Mouse (Mus musculus) lung, postnatal 0 days (tissue): ENCODE results near the gene Polrmt. TPM values are rescaled to one million over a fixed set of nuclear protein-coding genes. Genes with fewer than 3 reads are reported as not detected.

Source experiments
- ATAC-seq: fragments of 200-750 bp; cut with Nextera tagmentation; 2 replicates; pipeline ENCODE4 v1.8.0; 2017; ENCODE audit warnings: moderate library complexity
- DNase-seq: peaks from one replicate; pipeline ENCODE4 v3.0.0-alpha.2; 2016; ENCODE audit warnings: low spot score
- H3K27ac ChIP-seq: fragments of 300-500 bp; sonication (generic); 2 replicates; pipeline ENCODE4 v1.5.1; 2014; ENCODE audit warnings: antibody characterized with exemption, mild to moderate bottlenecking, low read length, mixed read lengths
- H3K27me3 ChIP-seq: fragments of 300-500 bp; sonication (generic); replicated peaks from 2 replicates; pipeline ENCODE4 v1.6.1; 2014; ENCODE audit warnings: low read length, mixed read lengths; ENCODE audit not compliant: insufficient read depth
- H3K36me3 ChIP-seq: fragments of 300-500 bp; sonication (generic); 2 replicates; pipeline ENCODE4 v1.6.1; 2014; ENCODE audit warnings: low read length, mixed read lengths; ENCODE audit not compliant: insufficient read depth
- H3K4me1 ChIP-seq: fragments of 300-500 bp; sonication (generic); 2 replicates; pipeline ENCODE4 v1.6.1; 2014; ENCODE audit warnings: antibody characterized with exemption, low read depth, low read length, mixed read lengths; ENCODE audit not compliant: insufficient read depth
- H3K4me2 ChIP-seq: fragments of 300-500 bp; sonication (generic); replicated peaks from 2 replicates; pipeline ENCODE4 v1.6.1; 2014; ENCODE audit warnings: low read depth, mild to moderate bottlenecking, low read length, moderate library complexity, mixed read lengths
- H3K4me3 ChIP-seq: fragments of 300-500 bp; sonication (generic); 2 replicates; pipeline ENCODE4 v1.5.1; 2014; ENCODE audit warnings: low read depth, low read length
- H3K9ac ChIP-seq: fragments of 300-500 bp; sonication (generic); replicated peaks from 2 replicates; pipeline ENCODE4 v1.6.1; 2014; ENCODE audit warnings: low read depth, mild to moderate bottlenecking
- H3K9me3 ChIP-seq: fragments of 300-500 bp; sonication (generic); 2 replicates; pipeline ENCODE4 v1.6.1; 2016; ENCODE audit warnings: low read length, mixed read lengths
- CTCF ChIP-seq: IDR thresholded peaks from 2 replicates; pipeline ENCODE4 v1.5.1; 2016; ENCODE audit warnings: antibody characterized with exemption, mild to moderate bottlenecking
- EP300 ChIP-seq: IDR thresholded peaks from 2 replicates; pipeline ENCODE4 v1.6.1; 2016; ENCODE audit warnings: antibody characterized with exemption, mild to moderate bottlenecking, control low read depth
- WGBS: fragments of 180-500 bp; shearing (Covaris S2); extraction: QIAGEN DNeasy Blood & Tissue Kit; methylation state at CpG from one replicate; pipeline ENCODE4 v1.1.7; 2014; 5-methylcytosine and 5-hydroxymethylcytosine counted together
- polyA plus RNA-seq: library from polyadenylated mRNA; unstranded; fragments of >200 nt; fragmentation: Nextera tagmentation; extraction: Ambion mirVana; gene quantifications from 2 replicates; pipeline ENCODE4 v1.2.1, GENCODE M21; 2015

The Polrmt gene
- polyA plus RNA-seq, 1 experiment from 2014 or later, result 22.4 TPM

GRCm38 (mm10) chr10:79740863-79741262, 5.5 kb downstream of the Polrmt start:
- Histone ChIP-seq H3K27me3 (no peaks in the 10 kb centered on the region), H3K4me2 (no peak overlapping the region), H3K9me3 (peaks cover 11% of the 10 kb centered on the region), H3K36me3 (peaks cover 56% of the 10 kb centered on the region; the same call in 1 of the 2 replicates), H3K9ac (no peak overlapping the region), H3K27ac (no peak overlapping the region), H3K4me1 (no peaks in the 10 kb centered on the region), H3K4me3 (no peak overlapping the region)
- WGBS, result 79% methylated on average over 11 of the region's 11 CpGs
- ATAC-seq (no peak), DNase-seq (no peak)
- TF ChIP-seq EP300 (no peak), CTCF (0 out of 2 replicates have a peak, but pooled peaks have one; percentile 13)

GRCm38 (mm10) chr10:79739234-79739633, 7.1 kb downstream of the Polrmt start:
- H3K9ac ChIP-seq, result no peak overlapping the region
- no peak for TF ChIP-seq EP300
- no peak overlapping the region for H3K27ac ChIP-seq
- DNase-seq (no peak), ATAC-seq (no peak)
- WGBS, result 98% methylated on average over 28 of the region's 28 CpGs
- H3K4me3 ChIP-seq, result no peak overlapping the region
- H3K4me2 ChIP-seq, result no peak overlapping the region
- H3K9me3 ChIP-seq, result peaks cover 11% of the 10 kb centered on the region
- peaks cover 56% of the 10 kb centered on the region; the same call in 1 of the 2 replicates for H3K36me3 ChIP-seq
- no peaks in the 10 kb centered on the region for H3K27me3 ChIP-seq
- H3K4me1 ChIP-seq, result no peaks in the 10 kb centered on the region

GRCm38 (mm10) chr10:79738259-79738658, 8.1 kb downstream of the Polrmt start:
- TF ChIP-seq EP300 (no peak), CTCF (peak; percentile 59)
- DNase-seq (no peak), ATAC-seq (no peak)
- Histone ChIP-seq H3K4me2 (no peak overlapping the region), H3K4me3 (no peak overlapping the region), H3K27me3 (no peaks in the 10 kb centered on the region), H3K36me3 (peaks cover 56% of the 10 kb centered on the region; the same call in 1 of the 2 replicates), H3K4me1 (no peaks in the 10 kb centered on the region), H3K9ac (no peak overlapping the region), H3K9me3 (peaks cover 11% of the 10 kb centered on the region), H3K27ac (no peak overlapping the region)
- 95% methylated on average over 10 of the region's 10 CpGs for WGBS

DNA sequence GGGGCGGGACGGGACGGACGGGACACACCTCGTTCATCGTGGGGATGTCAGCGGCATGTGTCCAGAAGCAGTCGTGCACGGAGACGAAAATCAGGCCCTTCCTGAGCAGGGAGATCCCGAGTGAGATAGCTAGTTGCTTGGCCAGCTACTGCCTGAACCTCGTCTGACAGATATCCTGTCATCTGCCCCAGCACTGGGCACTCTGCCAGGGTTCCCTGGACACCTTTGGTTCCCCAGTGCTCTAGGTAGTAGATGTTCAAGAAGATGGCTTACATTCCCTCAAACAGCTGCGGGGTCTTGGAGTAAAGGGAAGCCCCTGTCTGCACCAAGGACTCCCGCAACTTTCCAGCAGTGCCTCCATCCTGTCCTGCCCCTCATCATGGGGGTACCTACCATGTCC, 9.7 kb downstream of the Polrmt start:
- H3K4me1 ChIP-seq, result no peaks in the 10 kb centered on the region
- no peak overlapping the region for H3K27ac ChIP-seq
- H3K36me3 ChIP-seq, result peaks cover 50% of the 10 kb centered on the region; the same call in 1 of the 2 replicates
- ATAC-seq, result no peak
- H3K27me3 ChIP-seq, result no peaks in the 10 kb centered on the region
- 67% methylated on average over 13 of the region's 14 CpGs for whole genome bisulfite sequencing
- TF ChIP-seq CTCF (no peak), EP300 (no peak)
- H3K4me3 ChIP-seq, result no peak overlapping the region
- peaks cover 11% of the 10 kb centered on the region for H3K9me3 ChIP-seq
- H3K4me2 ChIP-seq, result no peak overlapping the region
- no peak overlapping the region for H3K9ac ChIP-seq
- DNase-seq, result no peak

GRCm38 (mm10) chr10:79735361-79735760, 11.0 kb downstream of the Polrmt start:
- WGBS, result 38% methylated on average over 43 of the region's 52 CpGs
- no peak overlapping the region for H3K4me2 ChIP-seq

DNA sequence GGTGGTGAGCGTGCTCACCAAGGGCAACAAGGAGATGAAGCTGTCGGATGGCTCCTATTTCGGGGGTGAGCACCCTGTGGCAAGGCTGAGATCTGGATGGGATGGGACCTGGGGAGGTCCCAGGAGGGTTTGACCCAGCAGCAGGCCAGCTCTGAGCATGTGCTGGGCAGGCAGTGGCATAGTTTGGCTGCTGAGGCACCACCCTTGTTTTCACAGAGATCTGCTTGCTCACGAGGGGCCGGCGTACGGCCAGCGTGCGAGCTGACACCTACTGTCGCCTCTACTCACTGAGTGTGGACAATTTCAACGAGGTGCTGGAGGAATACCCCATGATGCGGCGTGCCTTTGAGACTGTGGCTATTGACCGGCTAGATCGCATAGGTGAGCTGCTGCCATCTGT, 12.5 kb downstream of the Polrmt start:
- peaks cover 3% of the 10 kb centered on the region; the same call in 1 of the 2 replicates for H3K9me3 ChIP-seq
- H3K4me1 ChIP-seq, result no peaks in the 10 kb centered on the region
- no peak overlapping the region for H3K4me3 ChIP-seq
- peaks cover 22% of the 10 kb centered on the region; the same call in 1 of the 2 replicates for H3K36me3 ChIP-seq
- TF ChIP-seq EP300, result no peak
- no peak for TF ChIP-seq CTCF
- no peak overlapping the region for H3K4me2 ChIP-seq
- ATAC-seq (no peak), DNase-seq (no peak)
- WGBS, result 93% methylated on average over 15 of the region's 15 CpGs
- H3K27me3 ChIP-seq, result no peaks in the 10 kb centered on the region
- H3K9ac ChIP-seq, result no peak overlapping the region
- no peak overlapping the region for H3K27ac ChIP-seq

More at GRCm38 (mm10) chr10:79735361-79735760, 11.0 kb downstream of the Polrmt start:
- Histone ChIP-seq H3K9me3 (peaks cover 11% of the 10 kb centered on the region), H3K4me1 (no peaks in the 10 kb centered on the region), H3K27ac (no peak overlapping the region), H3K27me3 (no peaks in the 10 kb centered on the region), H3K4me3 (no peak overlapping the region), H3K9ac (no peak overlapping the region), H3K36me3 (peaks cover 38% of the 10 kb centered on the region; the same call in 1 of the 2 replicates)
- ATAC-seq (0 out of 2 replicates have a peak, but pooled peaks have one; percentile 26), DNase-seq (no peak)
- TF ChIP-seq EP300, result no peak
- TF ChIP-seq CTCF, result peak; percentile 12; the same call in 1 of the 2 replicates
